Mouse (Mus musculus): Measurements from ENCODE around the gene Prdm2.

DNA sequence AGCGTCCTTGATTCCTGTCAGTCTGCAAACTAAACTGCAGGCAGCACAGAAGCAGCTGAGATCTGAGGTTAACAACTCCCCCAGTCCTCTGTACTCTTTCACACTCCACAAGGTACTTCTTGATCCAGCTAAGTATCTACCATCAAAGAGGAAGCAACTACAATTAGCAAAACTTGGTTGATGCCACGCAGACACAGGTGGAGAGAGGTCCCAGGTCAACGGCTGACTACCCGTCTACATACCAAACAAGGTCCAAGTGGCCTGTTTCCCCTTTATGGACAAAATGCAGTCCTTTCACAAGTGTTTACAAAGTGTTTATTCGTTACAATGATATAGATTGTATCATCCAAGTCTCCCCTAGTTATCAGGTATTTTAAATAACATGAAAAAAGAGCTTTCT, 85.6 kb downstream of the Prdm2 start:
- no peak for TF ChIP-seq CTCF (IDR thresholded peaks at IDR 0.05)
- no peak for TF ChIP-seq EP300 (IDR thresholded peaks at IDR 0.05)

Measured in lung, postnatal 0 days (tissue).